Mouse (Mus musculus) erythroid progenitor cell, adult 5-6 weeks (primary cell): ENCODE results near the gene Mc3r. TPM values are rescaled to one million over a fixed set of nuclear protein-coding genes. Genes with fewer than 3 reads are reported as not detected.

ENCODE experiments used
- ATAC-seq: replicated peaks from 2 replicates; pipeline ENCODE4 v1.8.0; 2016; ENCODE audit warnings: moderate number of reproducible peaks, mild to moderate bottlenecking, moderate TSS enrichment, inconsistent platforms; ENCODE audit not compliant: poor library complexity, low FRiP score, severe bottlenecking
- total RNA-seq, 2 experiments: library from RNA; stranded (forward) in 1 of 2; stranded (reverse) in 1 of 2; fragments of 150-400 nt in 1 of 2; fragments of 186-747, 209-891 nt in 1 of 2; gene quantifications; 2 replicates each; pipeline versions ENCODE4 v1.2.3 to v1.2.4; 2015 to 2017; ENCODE audit warnings: low replicate concordance in 2 of 2

Mc3r gene
- total RNA-seq, 2 experiments from 2014 or later: not detected

- no peak for ATAC-seq
These were observed 44.5 kb downstream of the Mc3r start for GRCm38 (mm10) chr2:172292525-172293405.

- ATAC-seq: no peak
These were observed 49.8 kb downstream of the Mc3r start for GRCm38 (mm10) chr2:172298083-172298482.

GRCm38 (mm10) chr2:172298542-172298941 is 50.2 kb downstream of the Mc3r start:
- ATAC-seq: no peak

GRCm38 (mm10) chr2:172299126-172299921 is 51.0 kb downstream of the Mc3r start:
- ATAC-seq: no peak

Other genes starting within 250 kb of the Mc3r start
- not detected in 2 replicates for gene Cbln4, start 205.0 kb upstream of the Mc3r start, total RNA-seq (2015; ENCODE audit: low replicate concordance)
- not detected in 2 replicates for gene Cbln4, start 205.0 kb upstream of the Mc3r start, total RNA-seq (2017; ENCODE audit: low replicate concordance)
- gene Fam210b, start 97.1 kb downstream of the Mc3r start, total RNA-seq (2015; ENCODE audit: low replicate concordance): 93.3 and 105 TPM in 2 replicates
- gene Fam210b, start 97.1 kb downstream of the Mc3r start, total RNA-seq (2017; ENCODE audit: low replicate concordance): 66.6 and 77.2 TPM in 2 replicates
- 198 and 222 TPM in 2 replicates for gene Aurka, start 122.0 kb downstream of the Mc3r start, total RNA-seq (2015; ENCODE audit: low replicate concordance)
- gene Aurka, start 122.0 kb downstream of the Mc3r start, total RNA-seq (2017; ENCODE audit: low replicate concordance): 219 and 316 TPM in 2 replicates
- gene Cstf1, start 122.2 kb downstream of the Mc3r start, total RNA-seq (2015; ENCODE audit: low replicate concordance): 14.1 and 21.4 TPM in 2 replicates
- gene Cstf1, start 122.2 kb downstream of the Mc3r start, total RNA-seq (2017; ENCODE audit: low replicate concordance): 17.1 and 42.2 TPM in 2 replicates
- gene Cass4, start 145.3 kb downstream of the Mc3r start, total RNA-seq (2015; ENCODE audit: low replicate concordance): not detected in 2 replicates
- gene Cass4, start 145.3 kb downstream of the Mc3r start, total RNA-seq (2017; ENCODE audit: low replicate concordance): 0.77 TPM in 1 of 2 replicates, not detected in the other
- 22.7 and 24.7 TPM in 2 replicates for gene Rtf2, start 192.1 kb downstream of the Mc3r start, total RNA-seq (2015; ENCODE audit: low replicate concordance)
- gene Rtf2, start 192.1 kb downstream of the Mc3r start, total RNA-seq (2017; ENCODE audit: low replicate concordance): 47.1 and 74.4 TPM in 2 replicates
- not detected in 2 replicates for gene Gcnt7, start 210.1 kb downstream of the Mc3r start, total RNA-seq (2015; ENCODE audit: low replicate concordance)
- gene Gcnt7, start 210.1 kb downstream of the Mc3r start, total RNA-seq (2017; ENCODE audit: low replicate concordance): not detected in 2 replicates
- gene Fam209, start 224.0 kb downstream of the Mc3r start, total RNA-seq (2015; ENCODE audit: low replicate concordance): not detected in 2 replicates
- 1.8 and 3.9 TPM in 2 replicates for gene Fam209, start 224.0 kb downstream of the Mc3r start, total RNA-seq (2017; ENCODE audit: low replicate concordance)